Mouse (Mus musculus) CH12F3 (cell line): ENCODE measurements around the gene Slc34a1.
"Not testable (repeated sequence)": the region's sequence is repeated elsewhere in the genome, so short reads cannot be mapped to it uniquely, and the experiment has no call there.

Source experiments
- in situ Hi-C: fragments of 300-500 bp; cut with MboI; formaldehyde crosslinking; loops from 2 replicates; pipeline ENCODE4 v1.14.3; 2020; ENCODE audit warnings: low sequenced_read_pairs

The Slc34a1 gene

GRCm38 (mm10) chr13:55431889-55432685, 34.1 kb downstream of the Slc34a1 start:
- in situ Hi-C loops = no loop called here

- in situ Hi-C loops = not testable (repeated sequence)
Observed at GRCm38 (mm10) chr13:55437111-55437629, 39.2 kb downstream of the Slc34a1 start.

- in situ Hi-C loops = no loop called here
Observed at GRCm38 (mm10) chr13:55443799-55444285, 45.9 kb downstream of the Slc34a1 start.

GRCm38 (mm10) chr13:55444286-55444936, 46.4 kb downstream of the Slc34a1 start:
- in situ Hi-C loops = no loop called here

- in situ Hi-C loops = no loop called here
Observed at GRCm38 (mm10) chr13:55444937-55445315, 46.9 kb downstream of the Slc34a1 start, which contains the start of gene Grk6. Gene Grk6, plus strand, starts transcription at chr13:55445072.

- in situ Hi-C loops = no loop called here
Observed at GRCm38 (mm10) chr13:55445361-55446091, 47.5 kb downstream of the Slc34a1 start.

- in situ Hi-C loops = no loop called here
Observed at GRCm38 (mm10) chr13:55446483-55447105, 48.6 kb downstream of the Slc34a1 start.

- in situ Hi-C loops = no loop called here
Observed at GRCm38 (mm10) chr13:55447543-55447943, 49.6 kb downstream of the Slc34a1 start.

- in situ Hi-C loops = no loop called here
Observed at GRCm38 (mm10) chr13:55448131-55448530, 50.1 kb downstream of the Slc34a1 start.

GRCm38 (mm10) chr13:55449205-55449604, 51.2 kb downstream of the Slc34a1 start:
- in situ Hi-C loops = no loop called here

- in situ Hi-C loops = no loop called here
Observed at GRCm38 (mm10) chr13:55449679-55450441, 51.9 kb downstream of the Slc34a1 start.

GRCm38 (mm10) chr13:55450511-55450980, 52.6 kb downstream of the Slc34a1 start:
- in situ Hi-C loops = no loop called here

GRCm38 (mm10) chr13:55451296-55451695, 53.3 kb downstream of the Slc34a1 start:
- in situ Hi-C loops = no loop called here

GRCm38 (mm10) chr13:55451785-55452549, 54.0 kb downstream of the Slc34a1 start:
- in situ Hi-C loops = no loop called here

GRCm38 (mm10) chr13:55462965-55463364, 65.0 kb downstream of the Slc34a1 start:
- in situ Hi-C loops = no loop called here

GRCm38 (mm10) chr13:55463399-55464026, 65.5 kb downstream of the Slc34a1 start:
- in situ Hi-C loops = no loop called here

- in situ Hi-C loops = no loop called here
Observed at GRCm38 (mm10) chr13:55464027-55464884, 66.3 kb downstream of the Slc34a1 start, which contains the start of gene Prr7. Gene Prr7, plus strand, starts transcription at chr13:55464267.
